Mouse (Mus musculus): Measurements from ENCODE around the gene Pdss1.

GRCm38 (mm10) chr2:22957415-22957814 lies 62.1 kb downstream of the Pdss1 start:
- TF ChIP-seq CTCF (IDR thresholded peaks at IDR 0.05; ENCODE audit: insufficient read depth, low read depth, low read length), result no peak
- TF ChIP-seq POLR2A (IDR thresholded peaks at IDR 0.05; ENCODE audit: insufficient read depth, low read depth, low read length), result no peak
